18 mouse cellular contexts compared by ENCODE assay signal in the genomic region with DNA sequence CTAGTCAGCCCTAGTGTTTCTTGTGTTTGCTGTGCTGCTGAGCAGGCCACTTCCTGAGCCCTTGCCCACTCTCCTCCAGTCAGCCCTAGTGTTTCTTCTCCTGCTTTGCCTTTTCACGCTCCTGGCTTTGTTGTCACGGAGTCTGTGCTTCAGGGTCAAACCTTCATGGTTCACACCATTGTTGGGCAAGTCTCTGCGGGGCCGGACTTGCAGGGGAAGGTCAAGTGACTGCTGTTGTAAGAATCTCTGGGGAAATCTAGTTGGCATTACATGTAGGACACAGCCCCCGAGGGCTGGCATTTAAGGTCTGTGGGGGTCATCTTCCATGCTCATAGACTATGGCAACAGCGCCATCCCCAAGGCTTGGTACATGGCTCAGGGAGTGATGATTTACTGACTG.
DNase-seq lines count a peak whose midpoint lies in the region; ATAC-seq and TF ChIP-seq lines count a peak whose summit lies in the region.
"Had no signal": no experiment of that assay in that cellular context is flagged by ENCODE, and none has a peak within 500 bp of the region (broad histone marks: within the 10 kb centered on the region; RNA-seq: fewer than 3 reads in every experiment).

No protein-coding gene starts in this region.

- H3K4me1 ChIP-seq in heart, embryonic 10.5 days: peaks cover 25% of the 10 kb centered on the region
- peaks cover 7% of the 10 kb centered on the region; the same call in 1 of the 2 replicates for H3K4me1 ChIP-seq in heart, embryonic 11.5 days (ENCODE audit: control insufficient read depth, insufficient read depth, low read length)
- peaks cover 32% of the 10 kb centered on the region for H3K4me1 ChIP-seq in liver, adult 2 months (ENCODE audit: control insufficient read depth, insufficient read depth, low read length)
- H3K4me1 ChIP-seq in liver, embryonic 11.5 days (replicated peaks; ENCODE audit: control insufficient read depth, insufficient read depth, low read length): peaks cover 4% of the 10 kb centered on the region
- H3K4me1 ChIP-seq: embryonic facial prominence, embryonic 15.5 days; forebrain, embryonic 15.5 days had no signal

- DNase-seq in heart, embryonic 10.5 days (ENCODE audit: low spot score): no peak
- no peak for DNase-seq in liver, adult 2 months (ENCODE audit: extremely low read depth, low read depth, low spot score)
- DNase-seq in liver, embryonic 11.5 days (ENCODE audit: low spot score): no peak
- peak; percentile 75 for DNase-seq in adrenal gland, adult 2 months
- DNase-seq in adrenal gland, postnatal 14 days: peak; percentile 71
- DNase-seq in testis, postnatal 10 days (ENCODE audit: low spot score): no peak
- DNase-seq in ovary, postnatal 10 days (ENCODE audit: low spot score): no peak
- DNase-seq: cerebellum, adult 2 months; cerebellum, postnatal 10 days; gastrocnemius, postnatal 10 days; heart, adult 18-20 months had no signal

- H3K27ac ChIP-seq in heart, embryonic 10.5 days: peak overlapping the region; percentile 67; the same call in 1 of the 2 replicates
- H3K27ac ChIP-seq in heart, embryonic 11.5 days (ENCODE audit: low read depth, low read length): no peak overlapping the region
- H3K27ac ChIP-seq in liver, adult 2 months (replicated peaks; ENCODE audit: insufficient read depth, low read depth, low read length): peak overlapping the region; percentile 46
- no peak overlapping the region for H3K27ac ChIP-seq in liver, embryonic 11.5 days (ENCODE audit: low read depth, low read length)
- H3K27ac ChIP-seq: embryonic facial prominence, embryonic 15.5 days; forebrain, embryonic 15.5 days had no signal

- no peak overlapping the region for H3K4me3 ChIP-seq in heart, embryonic 10.5 days
- H3K4me3 ChIP-seq in heart, embryonic 11.5 days (ENCODE audit: low read depth, low read length): no peak overlapping the region
- H3K4me3 ChIP-seq in liver, adult 2 months (ENCODE audit: insufficient read depth, low read depth, low read length): no peak overlapping the region
- no peak overlapping the region for H3K4me3 ChIP-seq in liver, embryonic 11.5 days (ENCODE audit: low read depth, low read length)
- H3K4me3 ChIP-seq: embryonic facial prominence, embryonic 15.5 days; erythroblast, embryonic 14.5 days; forebrain, embryonic 15.5 days; heart, embryonic 12.5 days had no signal

- H3K4me2 ChIP-seq in heart, embryonic 11.5 days: no peak overlapping the region
- no peak overlapping the region for H3K4me2 ChIP-seq in liver, embryonic 11.5 days
- H3K4me2 ChIP-seq: embryonic facial prominence, embryonic 15.5 days; forebrain, embryonic 15.5 days; heart, embryonic 12.5 days had no signal

- H3K79me2 ChIP-seq in liver, adult 2 months (ENCODE audit: control insufficient read depth, insufficient read depth, low read length): no peaks in the 10 kb centered on the region

- H3K9me3 ChIP-seq in heart, embryonic 10.5 days: peaks cover 6% of the 10 kb centered on the region; the same call in 1 of the 2 replicates
- no peaks in the 10 kb centered on the region for H3K9me3 ChIP-seq in heart, embryonic 11.5 days (replicated peaks; ENCODE audit: control insufficient read depth, low read length)
- H3K9me3 ChIP-seq in liver, embryonic 11.5 days (ENCODE audit: control insufficient read depth, low read length): no peaks in the 10 kb centered on the region
- H3K9me3 ChIP-seq: embryonic facial prominence, embryonic 15.5 days; forebrain, embryonic 15.5 days had no signal

- no peaks in the 10 kb centered on the region for H3K27me3 ChIP-seq in heart, embryonic 10.5 days (ENCODE audit: insufficient read depth, poor library complexity, severe bottlenecking)
- H3K27me3 ChIP-seq in heart, embryonic 11.5 days (ENCODE audit: control insufficient read depth, insufficient read depth, low read length): no peaks in the 10 kb centered on the region
- no peaks in the 10 kb centered on the region for H3K27me3 ChIP-seq in liver, adult 2 months (ENCODE audit: control insufficient read depth, insufficient read depth, low read length)
- H3K27me3 ChIP-seq in liver, embryonic 11.5 days (replicated peaks; ENCODE audit: control insufficient read depth, insufficient read depth, low read length): no peaks in the 10 kb centered on the region
- H3K27me3 ChIP-seq: embryonic facial prominence, embryonic 15.5 days; heart, embryonic 12.5 days had no signal

- no peak for TF ChIP-seq POLR2A in liver, adult 2 months (IDR thresholded peaks at IDR 0.05; ENCODE audit: extremely low read depth, insufficient read depth, low read length)

- 82% methylated on average over 6 of the region's 6 CpGs for WGBS in heart, embryonic 10.5 days
- WGBS in heart, embryonic 11.5 days (ENCODE audit: insufficient replicate concordance): 76% methylated on average over 6 of the region's 6 CpGs
- WGBS in liver, adult 2 months: 46% methylated on average over 6 of the region's 6 CpGs
- WGBS in liver, embryonic 11.5 days: 86% methylated on average over 6 of the region's 6 CpGs

- H3K9ac ChIP-seq in heart, embryonic 11.5 days (ENCODE audit: low read depth, low read length): no peak overlapping the region
- no peak overlapping the region for H3K9ac ChIP-seq in liver, adult 2 months (ENCODE audit: low read depth, low read length)
- H3K9ac ChIP-seq in liver, embryonic 11.5 days (ENCODE audit: low read depth, low read length): no peak overlapping the region
- H3K9ac ChIP-seq: embryonic facial prominence, embryonic 15.5 days; forebrain, embryonic 15.5 days; heart, embryonic 12.5 days had no signal

- TF ChIP-seq CTCF in liver, adult 2 months (IDR thresholded peaks at IDR 0.05; ENCODE audit: low read depth, low read length): no peak

- no peak for ATAC-seq in heart, embryonic 11.5 days (replicated peaks; ENCODE audit: insufficient number of reproducible peaks, low FRiP score, low TSS enrichment)
- ATAC-seq in liver, embryonic 11.5 days (replicated peaks; ENCODE audit: low FRiP score): no peak
- ATAC-seq: forebrain, embryonic 15.5 days; hindbrain, embryonic 16.5 days; inflammation-experienced regulatory T-cells, adult 6 months had no signal

- 0 out of 2 replicates have a peak, but pooled peaks cover 5% of the 10 kb centered on the region for H3K36me3 ChIP-seq in heart, embryonic 10.5 days
- H3K36me3 ChIP-seq in heart, embryonic 11.5 days (ENCODE audit: control insufficient read depth, insufficient read depth, low read length): no peaks in the 10 kb centered on the region
- H3K36me3 ChIP-seq in liver, adult 2 months (ENCODE audit: control insufficient read depth, insufficient read depth, low read length): no peaks in the 10 kb centered on the region
- H3K36me3 ChIP-seq in liver, embryonic 11.5 days (ENCODE audit: control insufficient read depth, insufficient read depth, low read length): no peaks in the 10 kb centered on the region
- H3K36me3 ChIP-seq: embryonic facial prominence, embryonic 15.5 days; forebrain, embryonic 15.5 days; heart, embryonic 12.5 days had no signal

Comparison
In these comparisons a context has a peak if more than half of its experiments do, and no peak if none do; other contexts are left out.
1. H3K27ac ChIP-seq: peak in heart, embryonic 10.5 days (single experiment) and liver, adult 2 months (single experiment); none in heart, embryonic 11.5 days (single experiment) and liver, embryonic 11.5 days (single experiment).
2. DNase-seq: peak in adrenal gland, adult 2 months (single experiment) and adrenal gland, postnatal 14 days (single experiment); none in heart, embryonic 10.5 days (single experiment), liver, adult 2 months (single experiment), liver, embryonic 11.5 days (single experiment), testis, postnatal 10 days (single experiment) and ovary, postnatal 10 days (single experiment).